Mouse (Mus musculus): ENCODE measurements around the gene Gm49395.

Gm49395 gene

GRCm38 (mm10) chr13:115098227-115098626, 3.5 kb downstream of the Gm49395 start:
- DNase-seq, result no peak

- DNase-seq, result no peak
Measured at GRCm38 (mm10) chr13:115096965-115097364, 4.8 kb downstream of the Gm49395 start.

- no peak for DNase-seq
Measured at GRCm38 (mm10) chr13:115096216-115096615, 5.5 kb downstream of the Gm49395 start.

- DNase-seq, result no peak
Measured at GRCm38 (mm10) chr13:115095392-115095791, 6.3 kb downstream of the Gm49395 start.

GRCm38 (mm10) chr13:115091511-115091910, 10.2 kb downstream of the Gm49395 start:
- no peak for DNase-seq

- no peak for DNase-seq
Measured at GRCm38 (mm10) chr13:115090977-115091445, 10.7 kb downstream of the Gm49395 start.

GRCm38 (mm10) chr13:115090069-115090976, 11.4 kb downstream of the Gm49395 start, which contains the start of gene Pelo:
Pelo (minus strand) TSS chr13:115090186.
- peak; percentile 97 for DNase-seq

GRCm38 (mm10) chr13:115089395-115090025, 12.2 kb downstream of the Gm49395 start:
- peak; percentile 67 for DNase-seq

GRCm38 (mm10) chr13:115089020-115089394, 12.7 kb downstream of the Gm49395 start:
- no peak for DNase-seq

- DNase-seq, result no peak
Measured at GRCm38 (mm10) chr13:115085974-115086373, 15.7 kb downstream of the Gm49395 start.

GRCm38 (mm10) chr13:115082339-115082738, 19.4 kb downstream of the Gm49395 start:
- DNase-seq, result no peak

- DNase-seq, result no peak
Measured at GRCm38 (mm10) chr13:115079996-115080585, 21.6 kb downstream of the Gm49395 start.

- DNase-seq, result no peak
Measured at GRCm38 (mm10) chr13:115078997-115079685, 22.6 kb downstream of the Gm49395 start.

GRCm38 (mm10) chr13:115077346-115078134, 24.2 kb downstream of the Gm49395 start:
- DNase-seq, result peak; percentile 65

- no peak for DNase-seq
Measured at GRCm38 (mm10) chr13:115072386-115072785, 29.3 kb downstream of the Gm49395 start.

GRCm38 (mm10) chr13:115071431-115071830, 30.3 kb downstream of the Gm49395 start:
- DNase-seq, result peak; percentile 30

- DNase-seq, result no peak
Measured at GRCm38 (mm10) chr13:115067968-115068330, 33.8 kb downstream of the Gm49395 start.

- DNase-seq, result no peak
Measured at GRCm38 (mm10) chr13:115067324-115067967, 34.3 kb downstream of the Gm49395 start.

GRCm38 (mm10) chr13:115057555-115057954, 44.2 kb downstream of the Gm49395 start:
- no peak for DNase-seq

GRCm38 (mm10) chr13:115054783-115055182, 46.9 kb downstream of the Gm49395 start:
- DNase-seq, result no peak

- no peak for DNase-seq
Measured at GRCm38 (mm10) chr13:115052568-115052967, 49.2 kb downstream of the Gm49395 start.

Measured in kidney, adult 11 months (tissue).